Mouse (Mus musculus): ENCODE data around the gene Slc41a2. TPM values are rescaled to one million over a fixed set of nuclear protein-coding genes. Genes with fewer than 3 reads are reported as not detected.

Gene Slc41a2
- total RNA-seq (2014; rRNA removed): 29.8 and 43.1 TPM in 2 replicates
- polyA plus RNA-seq (2015; fragmentation: Nextera tagmentation; extraction: Ambion mirVana): 10.3 and 10.8 TPM in 2 replicates

DNA sequence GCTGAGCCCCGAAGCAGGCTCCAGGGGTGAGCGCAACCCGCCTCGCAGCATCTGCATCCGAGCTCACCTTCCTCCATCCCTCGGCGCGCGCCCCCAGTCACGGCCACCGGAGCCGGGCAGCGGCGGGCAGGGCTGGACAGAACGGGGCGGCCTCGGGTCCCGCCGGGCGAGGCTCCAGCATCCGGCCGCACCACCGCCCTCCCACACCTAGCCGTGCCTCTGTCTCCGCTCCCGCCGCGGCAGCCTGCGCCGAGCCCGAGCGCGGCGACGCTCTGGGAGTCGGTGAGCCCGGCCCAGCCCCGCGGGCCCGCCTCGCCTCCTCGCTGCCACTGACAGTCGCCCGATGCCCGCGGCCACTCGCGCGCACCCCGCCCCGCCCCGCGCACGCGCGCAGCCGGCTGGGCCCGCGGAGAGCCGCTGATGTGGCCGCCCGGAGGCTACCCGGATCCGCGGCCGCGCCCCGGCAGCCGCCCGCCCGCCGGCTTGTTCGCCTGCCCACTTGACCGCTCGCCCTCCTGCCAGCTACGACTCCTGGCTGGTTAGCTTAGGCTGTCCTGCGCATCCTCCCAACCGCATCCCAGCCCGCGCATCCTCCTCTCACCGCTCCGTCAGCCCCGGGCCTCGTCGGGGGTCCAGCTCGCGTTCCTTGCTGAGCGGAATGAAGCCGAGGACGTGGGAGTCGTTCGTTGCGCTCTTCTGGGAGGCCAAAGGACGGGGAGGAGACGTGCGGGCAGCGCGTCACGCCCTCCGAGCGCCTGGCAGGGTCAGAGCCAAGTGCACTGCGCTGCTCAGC, at the start of gene Slc41a2:
Gene Slc41a2, minus strand, starts transcription at position 724 of the 793 bp plus-strand sequence.
- H3K4me1 ChIP-seq (ENCODE audit: insufficient read depth, low read length): no peaks in the 10 kb centered on the region
- no peak for TF ChIP-seq CTCF (IDR thresholded peaks at IDR 0.05; ENCODE audit: low read depth)
- H3K4me3 ChIP-seq (ENCODE audit: low read length): peak within 1 kb of the TSS; percentile 74
- no peaks in the 10 kb centered on the region for H3K36me3 ChIP-seq (ENCODE audit: insufficient read depth, low read length)
- ATAC-seq (peak; percentile 85), DNase-seq (ENCODE audit: low spot score) (peak; percentile 81)
- no peaks in the 10 kb centered on the region for H3K9me3 ChIP-seq (ENCODE audit: low read length)
- WGBS: under 1% methylated on average over 78 of the region's 102 CpGs
- peak within 1 kb of the TSS; percentile 87 for H3K9ac ChIP-seq (replicated peaks; ENCODE audit: low read length)
- no peaks in the 10 kb centered on the region for H3K27me3 ChIP-seq (ENCODE audit: insufficient read depth, low read length)
- peak within 1 kb of the TSS; percentile 79 for H3K27ac ChIP-seq
- H3K4me2 ChIP-seq (ENCODE audit: low read depth, low read length): peak within 1 kb of the TSS; percentile 80

DNA sequence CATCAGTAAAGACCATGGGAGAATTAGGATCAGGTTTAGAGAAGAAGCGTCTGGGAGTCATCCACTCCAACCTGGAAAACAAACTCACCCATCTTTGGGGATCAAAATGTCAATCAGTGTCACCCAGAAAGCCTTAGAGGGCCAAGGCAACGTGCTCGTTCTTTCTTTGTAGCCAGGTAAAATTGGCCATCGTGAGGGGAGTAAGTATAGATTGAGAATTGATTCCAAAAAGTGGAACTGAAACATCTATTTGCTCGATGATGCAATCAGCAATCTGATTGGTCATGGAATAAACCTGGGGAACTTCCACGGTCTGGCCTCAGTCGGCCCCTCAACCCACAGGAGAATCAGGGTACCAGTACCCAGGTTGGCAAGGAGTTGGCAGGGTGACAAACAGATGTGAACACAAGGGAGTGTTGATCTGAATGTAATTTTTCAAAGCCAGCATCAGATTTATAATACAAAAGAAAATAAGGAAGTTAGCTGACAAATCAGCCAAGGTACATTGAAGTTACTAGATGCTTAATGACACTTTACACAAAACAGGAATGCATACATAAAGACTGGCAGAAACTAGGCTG, 47.7 kb upstream of the Slc41a2 start:
- no peaks in the 10 kb centered on the region for H3K27me3 ChIP-seq (ENCODE audit: insufficient read depth, low read length)
- H3K9me3 ChIP-seq (ENCODE audit: low read length): no peaks in the 10 kb centered on the region
- H3K36me3 ChIP-seq (ENCODE audit: insufficient read depth, low read length): no peaks in the 10 kb centered on the region
- no peaks in the 10 kb centered on the region for H3K4me1 ChIP-seq (ENCODE audit: insufficient read depth, low read length)
- H3K9ac ChIP-seq (replicated peaks; ENCODE audit: low read length): no peak overlapping the region
- TF ChIP-seq CTCF (IDR thresholded peaks at IDR 0.05; ENCODE audit: low read depth): no peak
- H3K4me3 ChIP-seq (ENCODE audit: low read length): no peak overlapping the region
- DNase-seq (ENCODE audit: low spot score) (no peak), ATAC-seq (no peak)
- no peak overlapping the region for H3K27ac ChIP-seq
- H3K4me2 ChIP-seq (ENCODE audit: low read depth, low read length): no peak overlapping the region
- WGBS: 94% methylated on average over 7 of the region's 7 CpGs

DNA sequence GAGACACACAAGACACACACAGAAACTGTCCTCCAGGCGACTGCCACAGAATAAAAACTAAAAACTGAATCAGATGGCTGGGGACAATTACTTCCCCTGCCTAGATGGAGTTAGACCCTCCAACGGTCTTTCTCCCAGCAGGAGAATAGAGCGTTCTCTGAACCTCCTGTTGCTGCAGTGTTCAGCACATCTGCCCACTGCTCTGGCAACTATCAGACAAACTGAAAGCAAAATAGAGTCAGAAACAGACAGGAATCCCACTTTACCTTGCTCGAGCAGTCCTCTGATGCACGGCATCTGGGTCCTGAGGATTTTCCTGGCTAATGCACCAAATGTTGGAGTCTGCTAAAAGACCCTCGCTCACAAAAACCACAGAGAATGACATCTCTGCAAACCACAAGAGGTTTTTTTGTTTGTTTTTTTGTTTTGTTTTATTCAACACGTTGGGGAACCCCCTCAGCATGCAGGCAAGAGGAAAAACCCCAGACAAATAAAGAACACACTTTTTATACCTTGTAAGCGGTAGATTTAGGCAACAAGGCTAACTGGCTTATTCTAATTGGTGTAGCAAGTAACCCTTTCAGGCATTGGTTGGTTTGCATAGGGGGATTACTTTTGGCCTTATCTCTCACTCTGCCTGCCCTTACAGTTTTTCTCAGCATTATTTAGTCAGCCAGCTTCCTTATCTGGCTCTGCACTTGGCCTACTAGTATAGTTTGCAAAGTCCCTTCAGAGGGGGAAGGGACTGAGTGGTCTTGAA, 47.0 kb upstream of the Slc41a2 start:
- Histone ChIP-seq H3K9me3 (ENCODE audit: low read length) (no peaks in the 10 kb centered on the region), H3K27me3 (ENCODE audit: insufficient read depth, low read length) (no peaks in the 10 kb centered on the region), H3K36me3 (ENCODE audit: insufficient read depth, low read length) (no peaks in the 10 kb centered on the region), H3K27ac (no peak overlapping the region), H3K9ac (replicated peaks; ENCODE audit: low read length) (no peak overlapping the region), H3K4me2 (ENCODE audit: low read depth, low read length) (no peak overlapping the region), H3K4me1 (ENCODE audit: insufficient read depth, low read length) (no peaks in the 10 kb centered on the region), H3K4me3 (ENCODE audit: low read length) (no peak overlapping the region)
- ATAC-seq (no peak), DNase-seq (ENCODE audit: low spot score) (no peak)
- no peak for TF ChIP-seq CTCF (IDR thresholded peaks at IDR 0.05; ENCODE audit: low read depth)
- WGBS: 86% methylated on average over 8 of the region's 8 CpGs

DNA sequence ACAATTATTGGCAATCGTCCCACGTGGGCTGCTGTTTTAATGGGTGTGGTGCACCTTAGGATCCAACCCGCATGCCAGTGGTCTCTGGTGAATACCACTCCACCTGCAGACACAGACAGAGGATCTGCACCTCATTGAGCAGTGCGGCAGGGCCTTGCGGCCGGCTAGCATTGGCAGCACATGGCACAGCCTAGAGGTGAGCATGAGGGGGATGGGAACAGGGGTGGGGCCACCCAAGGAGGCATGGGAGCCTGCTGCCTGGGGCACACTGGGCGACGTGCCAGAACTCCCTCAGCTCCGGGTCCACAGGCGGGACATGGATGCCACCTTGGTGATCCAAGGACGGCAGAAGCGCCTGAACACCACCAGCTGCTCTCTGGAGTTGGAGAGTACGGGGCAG, 46.2 kb upstream of the Slc41a2 start:
- no peaks in the 10 kb centered on the region for H3K9me3 ChIP-seq (ENCODE audit: low read length)
- ATAC-seq (no peak), DNase-seq (ENCODE audit: low spot score) (no peak)
- WGBS: 85% methylated on average over 13 of the region's 13 CpGs
- TF ChIP-seq CTCF (IDR thresholded peaks at IDR 0.05; ENCODE audit: low read depth): no peak
- no peaks in the 10 kb centered on the region for H3K36me3 ChIP-seq (ENCODE audit: insufficient read depth, low read length)
- no peak overlapping the region for H3K4me3 ChIP-seq (ENCODE audit: low read length)
- H3K27ac ChIP-seq: no peak overlapping the region
- no peak overlapping the region for H3K4me2 ChIP-seq (ENCODE audit: low read depth, low read length)
- no peaks in the 10 kb centered on the region for H3K27me3 ChIP-seq (ENCODE audit: insufficient read depth, low read length)
- H3K9ac ChIP-seq (replicated peaks; ENCODE audit: low read length): no peak overlapping the region
- no peaks in the 10 kb centered on the region for H3K4me1 ChIP-seq (ENCODE audit: insufficient read depth, low read length)

DNA sequence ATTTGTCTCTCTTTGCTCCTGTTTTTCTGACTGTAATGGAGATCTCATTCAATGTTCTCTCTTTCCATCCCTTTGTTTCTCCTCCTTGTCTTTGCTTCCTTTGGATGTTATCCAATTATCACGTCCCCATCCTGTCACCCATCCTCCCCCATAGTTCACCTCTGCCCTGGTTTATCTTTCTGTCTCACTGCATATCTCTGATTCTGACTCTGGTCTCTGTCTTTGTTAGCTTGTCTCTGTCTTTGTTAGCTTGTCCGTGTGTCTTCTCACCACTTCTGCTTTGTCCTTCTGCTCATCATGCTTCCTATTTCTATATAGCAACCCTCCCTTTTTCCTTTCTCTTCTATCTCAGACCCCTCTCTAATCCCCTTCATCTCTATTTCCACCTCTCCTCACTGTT, 45.3 kb upstream of the Slc41a2 start:
- H3K4me2 ChIP-seq (ENCODE audit: low read depth, low read length): no peak overlapping the region
- 67% methylated on average over 2 of the region's 2 CpGs for WGBS
- H3K9me3 ChIP-seq (ENCODE audit: low read length): no peaks in the 10 kb centered on the region
- no peaks in the 10 kb centered on the region for H3K4me1 ChIP-seq (ENCODE audit: insufficient read depth, low read length)
- H3K27me3 ChIP-seq (ENCODE audit: insufficient read depth, low read length): no peaks in the 10 kb centered on the region
- ATAC-seq (no peak), DNase-seq (ENCODE audit: low spot score) (no peak)
- H3K9ac ChIP-seq (replicated peaks; ENCODE audit: low read length): no peak overlapping the region
- no peak overlapping the region for H3K27ac ChIP-seq
- H3K4me3 ChIP-seq (ENCODE audit: low read length): no peak overlapping the region
- TF ChIP-seq CTCF (IDR thresholded peaks at IDR 0.05; ENCODE audit: low read depth): no peak
- no peaks in the 10 kb centered on the region for H3K36me3 ChIP-seq (ENCODE audit: insufficient read depth, low read length)

DNA sequence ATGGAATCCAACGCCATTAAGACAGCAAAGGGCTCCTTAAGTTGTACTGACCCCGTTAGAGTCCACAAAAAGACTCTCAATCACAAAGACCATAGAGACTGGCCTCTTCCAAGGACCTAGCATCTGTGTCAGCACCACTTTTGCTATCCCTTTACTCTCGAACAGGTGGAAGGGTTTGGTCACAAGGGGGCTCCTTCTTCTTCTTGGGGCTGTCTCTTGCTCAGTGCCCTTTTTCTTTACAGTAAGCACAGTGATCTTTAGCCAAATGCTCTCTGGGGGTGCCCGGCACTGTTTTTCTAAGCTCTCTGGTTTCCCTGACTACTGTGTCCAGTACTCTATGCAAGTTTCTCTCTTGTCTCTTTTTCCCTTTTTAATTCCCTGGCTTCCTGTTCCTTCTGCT, 44.8 kb upstream of the Slc41a2 start:
- no peak for TF ChIP-seq CTCF (IDR thresholded peaks at IDR 0.05; ENCODE audit: low read depth)
- no peak overlapping the region for H3K4me3 ChIP-seq (ENCODE audit: low read length)
- H3K4me1 ChIP-seq (ENCODE audit: insufficient read depth, low read length): no peaks in the 10 kb centered on the region
- H3K27ac ChIP-seq: no peak overlapping the region
- H3K9me3 ChIP-seq (ENCODE audit: low read length): no peaks in the 10 kb centered on the region
- DNase-seq (ENCODE audit: low spot score) (no peak), ATAC-seq (no peak)
- no peak overlapping the region for H3K9ac ChIP-seq (replicated peaks; ENCODE audit: low read length)
- 85% methylated on average over 4 of the region's 4 CpGs for WGBS
- H3K4me2 ChIP-seq (ENCODE audit: low read depth, low read length): no peak overlapping the region
- no peaks in the 10 kb centered on the region for H3K36me3 ChIP-seq (ENCODE audit: insufficient read depth, low read length)
- no peaks in the 10 kb centered on the region for H3K27me3 ChIP-seq (ENCODE audit: insufficient read depth, low read length)

Measured in hindbrain, postnatal 0 days (tissue).